Mouse (Mus musculus): ENCODE data around the gene Plk1.

GRCm38 (mm10) chr7:122219315-122219801, 60.1 kb downstream of the Plk1 start, which contains the start of gene Chp2:
- TF ChIP-seq CTCF (IDR thresholded peaks at IDR 0.05; ENCODE audit: extremely low read depth, insufficient read depth, low read length) (no peak), POLR2A (IDR thresholded peaks at IDR 0.05; ENCODE audit: extremely low read depth, insufficient read depth, low read length) (no peak)

All from cortical plate, adult 2 months (tissue).